Mouse (Mus musculus): Measurements from ENCODE around the gene Nipal3.

DNA sequence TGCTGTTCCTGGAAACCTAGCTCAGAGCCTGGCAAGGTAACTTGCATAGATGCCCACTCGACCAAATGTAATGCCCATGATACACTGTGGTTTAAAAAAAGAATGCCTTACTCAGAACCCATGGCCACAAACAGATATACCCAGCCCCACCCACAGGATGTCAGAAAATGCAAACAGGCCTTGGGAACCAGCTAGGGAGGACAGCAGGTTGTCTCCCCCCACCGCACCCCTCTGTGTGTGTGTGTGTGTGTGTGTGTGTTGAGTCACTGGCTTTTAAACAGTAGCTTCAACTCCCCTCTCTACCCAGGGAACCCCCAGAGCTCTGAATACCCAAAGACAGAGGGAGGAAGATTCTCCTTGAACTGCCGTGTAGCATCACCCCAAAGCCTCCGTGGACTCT is 1.6 kb downstream of the Nipal3 start:
- TF ChIP-seq POLR2A (IDR thresholded peaks at IDR 0.05; ENCODE audit: low read depth, low read length) (no peak), CTCF (IDR thresholded peaks at IDR 0.05; ENCODE audit: borderline replicate concordance, insufficient read depth, low read length) (no peak)
